Mouse (Mus musculus): ENCODE measurements around the gene Gpam.

DNA sequence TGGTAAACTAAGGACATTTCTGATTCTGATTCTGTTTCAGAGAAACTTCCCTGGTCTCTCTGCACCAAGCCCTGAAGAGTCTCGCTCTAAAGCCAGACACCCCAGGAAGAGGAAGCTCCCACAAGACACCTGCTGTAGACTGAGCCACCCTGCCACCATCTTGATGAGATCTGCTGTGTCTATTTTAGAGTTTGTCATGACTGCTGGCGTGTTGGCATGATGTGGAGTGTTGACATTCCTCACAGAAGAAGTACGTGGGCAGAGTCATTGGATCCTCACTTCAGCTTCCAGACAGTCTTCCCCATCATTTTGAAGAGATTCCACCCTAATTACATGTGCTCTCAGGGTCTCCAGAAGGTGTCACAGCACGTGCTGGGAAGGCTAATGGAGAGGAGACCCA is 73.9 kb downstream of the Gpam start:
- TF ChIP-seq POLR2A (IDR thresholded peaks at IDR 0.05; ENCODE audit: insufficient read depth, low read depth, low read length) (no peak), EP300 (IDR thresholded peaks at IDR 0.05; ENCODE audit: insufficient read depth, low read depth, low read length) (no peak), CTCF (IDR thresholded peaks at IDR 0.05) (no peak)

Data from heart, adult 2 months (tissue).